Mouse (Mus musculus) megakaryocyte, embryonic 14.5 days (primary cell): Measurements from ENCODE around the gene Ppp6r3. TPM values are rescaled to one million over a fixed set of nuclear protein-coding genes. Genes with fewer than 3 reads are reported as not detected.
A peak's percentile ranks its signal among the peaks of the same experiment; 100 is the strongest.

Source experiments
- H3K27me3 ChIP-seq: replicated peaks from 2 replicates; pipeline ENCODE3; 2012; ENCODE audit warnings: inconsistent platforms
- H3K36me3 ChIP-seq: replicated peaks from 2 replicates; pipeline ENCODE3; 2012; ENCODE audit warnings: low read length, inconsistent platforms, mixed read lengths
- H3K4me1 ChIP-seq: 2 replicates; pipeline ENCODE4 v1.6.1; 2012; ENCODE audit warnings: inconsistent platforms
- H3K4me3 ChIP-seq: replicated peaks from 2 replicates; pipeline ENCODE3; 2012; ENCODE audit warnings: moderate library complexity, mild to moderate bottlenecking, inconsistent platforms
- H3K9me3 ChIP-seq: 2 replicates; pipeline ENCODE4 v1.6.1; 2012; ENCODE audit warnings: inconsistent platforms
- FLI1 ChIP-seq: IDR thresholded peaks from 2 replicates; pipeline ENCODE4 v1.6.1; 2012; ENCODE audit warnings: low read length, inconsistent platforms, mixed read lengths
- GATA1 ChIP-seq: IDR thresholded peaks from 3 replicates; pipeline ENCODE4 v1.6.1; 2012; ENCODE audit warnings: mixed read lengths, low read length, inconsistent platforms, borderline replicate concordance
- polyA plus RNA-seq: library from polyadenylated mRNA; stranded (reverse); fragments of >175 nt; gene quantifications from 2 replicates; pipeline ENCODE4 v1.2.3, GENCODE M21; 2012; ENCODE audit warnings: low replicate concordance; ENCODE audit not compliant: insufficient read depth

Gene Ppp6r3
- polyA plus RNA-seq, 1 experiment = 45.1 TPM

DNA sequence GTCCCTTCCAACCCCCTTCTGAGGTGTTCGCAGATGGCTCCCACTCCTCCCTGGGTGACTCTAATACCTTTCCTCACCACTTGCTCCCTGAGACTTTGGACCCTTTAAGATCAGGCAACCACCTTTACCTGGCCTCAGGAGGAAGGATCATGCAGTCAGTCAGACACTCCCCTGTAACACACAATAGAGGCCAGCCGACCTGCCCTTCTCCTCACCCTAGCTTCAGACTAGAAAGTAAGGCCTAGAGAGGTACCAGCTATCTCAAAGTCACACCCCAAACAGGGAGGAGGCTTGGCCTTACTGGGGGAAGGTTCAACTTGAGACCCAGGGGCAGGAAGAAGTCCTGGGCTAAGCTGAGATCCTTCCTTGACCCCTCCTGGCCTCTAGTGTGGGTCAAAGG, 151.3 kb downstream of the Ppp6r3 start:
- Histone ChIP-seq H3K27me3 (peaks cover 42% of the 10 kb centered on the region), H3K9me3 (peaks cover 13% of the 10 kb centered on the region), H3K4me3 (no peak overlapping the region), H3K36me3 (no peaks in the 10 kb centered on the region), H3K4me1 (peaks cover 12% of the 10 kb centered on the region)
- no peak for TF ChIP-seq FLI1
- no peak for TF ChIP-seq GATA1

DNA sequence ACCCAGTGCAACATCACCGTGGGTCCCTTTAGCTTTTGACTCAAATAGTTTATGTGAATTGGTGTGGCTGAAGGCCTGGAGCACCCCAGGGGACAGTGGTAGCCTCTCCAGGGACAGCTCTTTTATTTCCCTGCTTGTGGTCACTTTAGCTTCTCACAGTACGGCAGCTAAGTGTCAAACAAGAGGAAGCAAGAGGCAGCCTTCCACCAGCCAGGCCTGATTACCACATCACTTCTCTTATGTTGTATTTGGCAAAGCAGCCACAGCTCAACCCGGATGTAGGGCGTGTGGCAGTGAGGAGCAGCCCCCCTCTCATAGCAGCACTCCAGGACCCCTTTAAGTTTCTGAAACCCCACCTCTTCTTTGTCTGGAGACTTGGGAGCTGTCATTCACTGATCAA, 152.6 kb downstream of the Ppp6r3 start:
- peaks cover 19% of the 10 kb centered on the region for H3K9me3 ChIP-seq
- H3K27me3 ChIP-seq = peaks cover 39% of the 10 kb centered on the region
- no peak for TF ChIP-seq FLI1
- TF ChIP-seq GATA1 = no peak
- no peak overlapping the region for H3K4me3 ChIP-seq
- peaks cover 15% of the 10 kb centered on the region for H3K4me1 ChIP-seq
- H3K36me3 ChIP-seq = no peaks in the 10 kb centered on the region

DNA sequence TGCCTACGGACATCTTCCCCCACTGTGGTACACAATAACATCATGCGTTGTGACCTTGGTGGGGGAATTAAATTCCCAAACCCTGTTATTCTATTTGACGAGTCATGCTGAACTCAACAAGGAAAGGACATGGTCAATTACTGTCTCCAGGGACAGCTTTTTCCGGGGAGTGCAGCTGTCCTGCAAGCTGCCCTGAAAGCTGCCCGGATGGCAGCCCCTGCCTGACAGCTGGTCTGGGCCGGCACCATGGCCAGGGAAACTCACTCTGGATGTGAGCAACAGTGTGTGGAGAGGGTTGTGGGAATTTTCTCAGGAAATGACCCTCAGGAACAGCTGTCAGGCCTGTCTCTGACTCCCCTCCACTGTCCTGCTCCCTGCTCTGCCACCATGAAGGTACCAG, 153.1 kb downstream of the Ppp6r3 start:
- H3K4me3 ChIP-seq = no peak overlapping the region
- H3K36me3 ChIP-seq = no peaks in the 10 kb centered on the region
- peaks cover 22% of the 10 kb centered on the region for H3K9me3 ChIP-seq
- peaks cover 15% of the 10 kb centered on the region for H3K4me1 ChIP-seq
- no peak for TF ChIP-seq GATA1
- TF ChIP-seq FLI1 = no peak
- H3K27me3 ChIP-seq = peaks cover 39% of the 10 kb centered on the region

DNA sequence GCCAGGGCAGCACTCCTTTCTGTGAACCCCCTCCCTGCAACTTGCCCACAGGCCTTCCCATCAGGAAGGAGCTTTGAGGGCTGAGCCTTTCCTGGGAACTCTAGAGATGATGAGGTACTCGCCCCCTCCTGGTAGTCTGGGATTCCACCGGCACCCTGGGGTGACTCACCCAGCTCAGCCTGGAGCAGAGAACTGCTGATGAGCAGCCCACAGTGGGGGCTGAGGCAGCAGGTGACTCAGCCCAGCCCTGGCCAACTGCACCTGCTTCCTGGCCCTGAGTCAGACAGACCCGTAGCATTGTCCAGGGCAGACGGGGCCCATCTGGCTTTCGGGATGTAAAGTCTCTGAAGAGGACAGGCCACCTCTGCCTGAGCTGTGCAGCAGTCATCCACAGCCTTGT, 156.3 kb downstream of the Ppp6r3 start:
- peaks cover 22% of the 10 kb centered on the region for H3K9me3 ChIP-seq
- H3K4me3 ChIP-seq = no peak overlapping the region
- H3K27me3 ChIP-seq = peaks cover 54% of the 10 kb centered on the region
- TF ChIP-seq GATA1 (no peak), FLI1 (no peak)
- peaks cover 19% of the 10 kb centered on the region for H3K4me1 ChIP-seq
- no peaks in the 10 kb centered on the region for H3K36me3 ChIP-seq

DNA sequence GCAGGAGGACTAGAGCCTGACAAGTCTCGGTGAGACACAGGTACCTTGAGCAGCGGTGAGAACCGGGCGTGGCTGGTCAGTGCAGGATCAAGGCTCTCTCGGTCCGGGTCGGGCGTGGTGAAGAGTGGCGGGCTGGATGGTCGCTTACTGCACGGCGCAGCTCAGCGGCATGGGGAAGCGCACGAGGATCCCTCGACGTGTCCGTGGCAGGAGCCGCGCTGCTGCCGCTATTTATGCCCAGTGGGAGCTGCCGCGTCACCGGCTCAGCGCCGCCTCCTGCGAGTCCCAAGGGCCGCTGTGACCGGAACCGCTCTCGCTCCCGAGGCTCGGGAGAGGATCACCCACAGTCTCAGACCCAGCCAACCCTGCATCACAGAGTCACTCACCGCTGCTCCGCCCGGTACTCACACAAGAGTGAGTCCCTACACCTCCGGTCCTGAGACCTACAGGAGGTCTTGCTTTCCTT, 161.2 kb downstream of the Ppp6r3 start, which contains the start of gene Gal:
Gene Gal (minus strand): TSS at position 277 of the 466 bp plus-strand sequence.
- Histone ChIP-seq H3K27me3 (peaks cover 84% of the 10 kb centered on the region), H3K9me3 (peaks cover 10% of the 10 kb centered on the region), H3K4me3 (peak within 1 kb of the TSS; percentile 87), H3K4me1 (peaks cover 20% of the 10 kb centered on the region), H3K36me3 (no peaks in the 10 kb centered on the region)
- TF ChIP-seq FLI1 = no peak
- no peak for TF ChIP-seq GATA1

DNA sequence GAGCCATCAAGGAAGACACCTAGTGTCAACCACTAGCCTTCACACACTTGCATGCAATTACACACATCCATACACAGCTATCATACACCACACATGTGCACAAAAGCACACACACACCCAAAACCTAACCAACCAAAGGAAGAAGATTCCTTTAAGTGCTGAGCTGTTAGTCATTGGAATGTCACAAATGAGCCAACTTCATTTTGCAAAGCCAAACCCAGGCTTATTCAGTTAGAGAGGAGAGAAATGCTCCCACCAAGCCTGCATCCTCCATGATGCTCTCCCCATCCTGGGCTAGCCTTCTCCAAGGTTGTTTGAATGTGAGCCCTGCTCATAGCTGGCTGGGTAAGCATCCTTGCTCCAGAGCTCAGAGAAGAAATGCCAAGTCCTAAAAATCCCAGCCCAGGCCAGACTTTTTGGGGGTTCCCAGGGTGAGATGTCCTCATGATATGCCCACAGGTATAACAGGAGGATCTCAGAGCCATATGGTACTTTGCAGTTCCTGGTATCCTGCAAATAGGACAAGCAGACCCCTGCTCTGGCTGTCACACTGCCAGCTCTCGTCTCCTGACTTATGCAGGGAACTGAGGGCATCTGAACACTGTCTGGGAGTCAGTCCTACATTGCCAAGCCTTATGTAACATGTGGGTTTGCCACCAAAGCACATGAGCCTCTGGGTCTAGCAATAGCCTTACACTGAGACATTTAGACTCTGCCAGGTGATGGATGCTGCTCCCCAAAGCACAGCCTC, 169.8 kb downstream of the Ppp6r3 start:
- Histone ChIP-seq H3K9me3 (peaks cover 10% of the 10 kb centered on the region), H3K4me3 (no peak overlapping the region), H3K36me3 (no peaks in the 10 kb centered on the region), H3K27me3 (peaks cover 80% of the 10 kb centered on the region), H3K4me1 (peaks cover 10% of the 10 kb centered on the region)
- TF ChIP-seq FLI1 (no peak), GATA1 (no peak)

Other genes with a start within 250 kb of the Ppp6r3 start
- gene Tesmin, start 186.9 kb downstream of the Ppp6r3 start, polyA plus RNA-seq = 1.0 and 2.5 TPM in 2 replicates
- 0.65 TPM in 1 of 2 replicates, not detected in the other for gene Gal, start 161.2 kb downstream of the Ppp6r3 start, polyA plus RNA-seq
- 11.6 and 18.0 TPM in 2 replicates for gene Lrp5, start 110.8 kb upstream of the Ppp6r3 start, polyA plus RNA-seq
- 11.1 and 12.3 TPM in 2 replicates for gene 1810055G02Rik, start 132.5 kb upstream of the Ppp6r3 start, polyA plus RNA-seq
- 2.1 and 3.5 TPM in 2 replicates for gene Kmt5b, start 191.7 kb upstream of the Ppp6r3 start, polyA plus RNA-seq